Mouse (Mus musculus): ENCODE data around the gene Flnc. TPM values are rescaled to one million over a fixed set of nuclear protein-coding genes. Genes with fewer than 3 reads are reported as not detected.
A peak's percentile ranks its signal among the peaks of the same experiment; 100 is the strongest.
"Not testable (repeated sequence)": the region's sequence is repeated elsewhere in the genome, so short reads cannot be mapped to it uniquely, and the experiment has no call there.

The Flnc gene
- polyA plus RNA-seq (2015; fragmentation: Nextera tagmentation; extraction: Ambion mirVana): 5.7 and 5.8 TPM in 2 replicates

GRCm38 (mm10) chr6:29433038-29433803 lies at the start of gene Flnc:
Flnc (plus strand) TSS chr6:29433256.
- Histone ChIP-seq H3K36me3 (ENCODE audit: control insufficient read depth, insufficient read depth, low read length) (no peaks in the 10 kb centered on the region), H3K27ac (ENCODE audit: low read length) (peak within 1 kb of the TSS; percentile 45; the same call in 1 of the 2 replicates), H3K4me1 (replicated peaks; ENCODE audit: control insufficient read depth, insufficient read depth, low read length) (peaks cover 23% of the 10 kb centered on the region), H3K27me3 (ENCODE audit: control insufficient read depth, insufficient read depth, low read depth, low read length) (peaks cover 21% of the 10 kb centered on the region), H3K4me2 (ENCODE audit: low read depth, low read length) (peak within 1 kb of the TSS; percentile 94), H3K9me3 (ENCODE audit: control insufficient read depth, low read length) (no peaks in the 10 kb centered on the region), H3K4me3 (ENCODE audit: low read length) (peak within 1 kb of the TSS; percentile 65), H3K9ac (ENCODE audit: low read length) (peak within 1 kb of the TSS; percentile 74)
- WGBS: under 1% methylated on average over 46 of the region's 77 CpGs
- ATAC-seq (ENCODE audit: low read depth): peak; percentile 28

- Histone ChIP-seq H3K27ac (ENCODE audit: low read length) (peak within 1 kb of the TSS; percentile 62), H3K4me3 (ENCODE audit: low read length) (peak within 1 kb of the TSS; percentile 44), H3K4me2 (ENCODE audit: low read depth, low read length) (peak within 1 kb of the TSS; percentile 52), H3K4me1 (replicated peaks; ENCODE audit: control insufficient read depth, insufficient read depth, low read length) (peaks cover 13% of the 10 kb centered on the region), H3K36me3 (ENCODE audit: control insufficient read depth, insufficient read depth, low read length) (no peaks in the 10 kb centered on the region), H3K9me3 (ENCODE audit: control insufficient read depth, low read length) (no peaks in the 10 kb centered on the region), H3K27me3 (ENCODE audit: control insufficient read depth, insufficient read depth, low read depth, low read length) (no peaks in the 10 kb centered on the region), H3K9ac (ENCODE audit: low read length) (peak within 1 kb of the TSS; percentile 34)
- ATAC-seq (ENCODE audit: low read depth): peak; percentile 80
- 4% methylated on average over 12 of the region's 12 CpGs for WGBS
Measured at GRCm38 (mm10) chr6:29388052-29388518, 45.0 kb upstream of the Flnc start, which contains the start of gene Opn1sw. Opn1sw (minus strand) TSS chr6:29388468.

- Histone ChIP-seq H3K4me2 (ENCODE audit: low read depth, low read length) (peak overlapping the region; percentile 52), H3K36me3 (ENCODE audit: control insufficient read depth, insufficient read depth, low read length) (no peaks in the 10 kb centered on the region), H3K27ac (ENCODE audit: low read length) (peak overlapping the region; percentile 62), H3K9ac (ENCODE audit: low read length) (peak overlapping the region; percentile 25), H3K4me1 (replicated peaks; ENCODE audit: control insufficient read depth, insufficient read depth, low read length) (peaks cover 13% of the 10 kb centered on the region), H3K27me3 (ENCODE audit: control insufficient read depth, insufficient read depth, low read depth, low read length) (no peaks in the 10 kb centered on the region), H3K9me3 (ENCODE audit: control insufficient read depth, low read length) (no peaks in the 10 kb centered on the region), H3K4me3 (ENCODE audit: low read length) (peak overlapping the region; percentile 44)
- WGBS: 2% methylated on average over 11 of the region's 11 CpGs
- peak; percentile 98 for ATAC-seq (ENCODE audit: low read depth)
Measured at GRCm38 (mm10) chr6:29388606-29389080, 44.4 kb upstream of the Flnc start.

- Histone ChIP-seq H3K4me1 (replicated peaks; ENCODE audit: control insufficient read depth, insufficient read depth, low read length) (peaks cover 13% of the 10 kb centered on the region), H3K27me3 (ENCODE audit: control insufficient read depth, insufficient read depth, low read depth, low read length) (no peaks in the 10 kb centered on the region; the same call in 1 of the 2 replicates), H3K36me3 (ENCODE audit: control insufficient read depth, insufficient read depth, low read length) (no peaks in the 10 kb centered on the region), H3K4me3 (ENCODE audit: low read length) (no peak overlapping the region), H3K4me2 (ENCODE audit: low read depth, low read length) (no peak overlapping the region), H3K9ac (ENCODE audit: low read length) (no peak overlapping the region), H3K27ac (ENCODE audit: low read length) (no peak overlapping the region), H3K9me3 (ENCODE audit: control insufficient read depth, low read length) (no peaks in the 10 kb centered on the region)
- 46% methylated on average over 9 of the region's 9 CpGs for WGBS
- ATAC-seq (ENCODE audit: low read depth): no peak
Measured at GRCm38 (mm10) chr6:29389425-29389824, 43.6 kb upstream of the Flnc start.

GRCm38 (mm10) chr6:29390500-29390899 lies 42.6 kb upstream of the Flnc start:
- H3K4me1 ChIP-seq (replicated peaks; ENCODE audit: control insufficient read depth, insufficient read depth, low read length): peaks cover 13% of the 10 kb centered on the region
- not testable (repeated sequence) for H3K9me3 ChIP-seq (ENCODE audit: control insufficient read depth, low read length); H3K4me3 ChIP-seq (ENCODE audit: low read length); H3K36me3 ChIP-seq (ENCODE audit: control insufficient read depth, insufficient read depth, low read length); ATAC-seq (ENCODE audit: low read depth); H3K9ac ChIP-seq (ENCODE audit: low read length); H3K27ac ChIP-seq (ENCODE audit: low read length); H3K4me2 ChIP-seq (ENCODE audit: low read depth, low read length); H3K27me3 ChIP-seq (ENCODE audit: control insufficient read depth, insufficient read depth, low read depth, low read length)
- WGBS: 85% methylated on average over 1 of the region's 1 CpGs

- 68% methylated on average over 8 of the region's 8 CpGs for WGBS
- not testable (repeated sequence) for H3K27ac ChIP-seq (ENCODE audit: low read length); H3K4me3 ChIP-seq (ENCODE audit: low read length); H3K9ac ChIP-seq (ENCODE audit: low read length); H3K36me3 ChIP-seq (ENCODE audit: control insufficient read depth, insufficient read depth, low read length); H3K9me3 ChIP-seq (ENCODE audit: control insufficient read depth, low read length); ATAC-seq (ENCODE audit: low read depth); H3K4me2 ChIP-seq (ENCODE audit: low read depth, low read length)
- Histone ChIP-seq H3K27me3 (ENCODE audit: control insufficient read depth, insufficient read depth, low read depth, low read length) (peaks cover 10% of the 10 kb centered on the region), H3K4me1 (replicated peaks; ENCODE audit: control insufficient read depth, insufficient read depth, low read length) (peaks cover 16% of the 10 kb centered on the region)
Measured at GRCm38 (mm10) chr6:29391241-29391640, 41.8 kb upstream of the Flnc start.

GRCm38 (mm10) chr6:29391802-29392201 lies 41.3 kb upstream of the Flnc start:
- Histone ChIP-seq H3K27me3 (ENCODE audit: control insufficient read depth, insufficient read depth, low read depth, low read length) (peaks cover 10% of the 10 kb centered on the region), H3K36me3 (ENCODE audit: control insufficient read depth, insufficient read depth, low read length) (no peaks in the 10 kb centered on the region), H3K4me3 (ENCODE audit: low read length) (no peak overlapping the region), H3K9ac (ENCODE audit: low read length) (no peak overlapping the region), H3K9me3 (ENCODE audit: control insufficient read depth, low read length) (no peaks in the 10 kb centered on the region), H3K4me2 (ENCODE audit: low read depth, low read length) (no peak overlapping the region), H3K27ac (ENCODE audit: low read length) (no peak overlapping the region), H3K4me1 (replicated peaks; ENCODE audit: control insufficient read depth, insufficient read depth, low read length) (peaks cover 16% of the 10 kb centered on the region)
- no peak for ATAC-seq (ENCODE audit: low read depth)
- WGBS: 65% methylated on average over 4 of the region's 4 CpGs

- H3K9ac ChIP-seq (ENCODE audit: low read length): no peak overlapping the region
- H3K4me2 ChIP-seq (ENCODE audit: low read depth, low read length): no peak overlapping the region
- WGBS: 54% methylated on average over 1 of the region's 1 CpGs
- no peak for ATAC-seq (ENCODE audit: low read depth)
- H3K36me3 ChIP-seq (ENCODE audit: control insufficient read depth, insufficient read depth, low read length): no peaks in the 10 kb centered on the region
- H3K4me3 ChIP-seq (ENCODE audit: low read length): no peak overlapping the region
- no peak overlapping the region for H3K27ac ChIP-seq (ENCODE audit: low read length)
- H3K9me3 ChIP-seq (ENCODE audit: control insufficient read depth, low read length): no peaks in the 10 kb centered on the region
- peaks cover 8% of the 10 kb centered on the region for H3K4me1 ChIP-seq (replicated peaks; ENCODE audit: control insufficient read depth, insufficient read depth, low read length)
- H3K27me3 ChIP-seq (ENCODE audit: control insufficient read depth, insufficient read depth, low read depth, low read length): peaks cover 10% of the 10 kb centered on the region
Measured at GRCm38 (mm10) chr6:29394286-29394685, 38.8 kb upstream of the Flnc start.

- no peak within 1 kb of the TSS for H3K27ac ChIP-seq (ENCODE audit: low read length)
- WGBS: 1% methylated on average over 32 of the region's 49 CpGs
- H3K4me3 ChIP-seq (ENCODE audit: low read length): peak within 1 kb of the TSS; percentile 56
- peaks cover 10% of the 10 kb centered on the region for H3K27me3 ChIP-seq (ENCODE audit: control insufficient read depth, insufficient read depth, low read depth, low read length)
- no peaks in the 10 kb centered on the region for H3K9me3 ChIP-seq (ENCODE audit: control insufficient read depth, low read length)
- H3K36me3 ChIP-seq (ENCODE audit: control insufficient read depth, insufficient read depth, low read length): no peaks in the 10 kb centered on the region
- H3K4me2 ChIP-seq (ENCODE audit: low read depth, low read length): peak within 1 kb of the TSS; percentile 93
- peak; percentile 93 for ATAC-seq (ENCODE audit: low read depth)
- peak within 1 kb of the TSS; percentile 63 for H3K9ac ChIP-seq (ENCODE audit: low read length)
- H3K4me1 ChIP-seq (replicated peaks; ENCODE audit: control insufficient read depth, insufficient read depth, low read length): peaks cover 6% of the 10 kb centered on the region
Measured at GRCm38 (mm10) chr6:29395910-29396713, 36.9 kb upstream of the Flnc start, which contains the start of gene Ccdc136. Ccdc136 (plus strand) TSS chr6:29396309.
